Mouse (Mus musculus) T-helper 17 cell (primary cell): ENCODE data around the gene Olfr391-ps.

Experiments used
- in situ Hi-C, 2 experiments: fragments of 300-600 bp; cut with MboI, MseI; formaldehyde crosslinking; loops; 1 replicate in 1 of 2; 2 replicates in 1 of 2; pipeline ENCODE4 v1.15.1; 2025; ENCODE audit warnings: high pct_unique_total_duplicates in 2 of 2

The Olfr391-ps gene

DNA sequence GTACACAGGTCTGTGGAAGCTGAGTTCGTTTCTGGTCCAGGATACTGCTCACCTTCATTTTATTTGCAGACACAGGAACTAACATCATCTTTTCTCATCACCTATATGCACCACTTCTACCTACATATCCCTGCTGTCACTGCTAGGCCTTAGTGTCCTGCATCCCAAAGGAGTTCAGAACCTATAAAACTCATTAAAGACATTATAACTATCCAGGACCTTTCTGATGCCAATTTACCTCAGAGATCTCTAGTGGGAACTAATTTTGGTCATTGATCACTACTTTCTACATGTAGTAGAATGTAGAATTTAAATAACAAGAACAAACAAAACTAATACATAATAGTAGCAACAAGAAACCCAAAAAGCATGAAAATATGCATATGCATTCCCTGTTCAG, at the start of gene Olfr391-ps:
Olfr391-ps (minus strand) TSS at position 101 of the 400 bp plus-strand sequence.
- in situ Hi-C loops = loop anchor here in 1 of 2 experiments (25.0 kb wide), 1 partner anchor 891 kb away; no protein-coding TSS in a partner anchor

DNA sequence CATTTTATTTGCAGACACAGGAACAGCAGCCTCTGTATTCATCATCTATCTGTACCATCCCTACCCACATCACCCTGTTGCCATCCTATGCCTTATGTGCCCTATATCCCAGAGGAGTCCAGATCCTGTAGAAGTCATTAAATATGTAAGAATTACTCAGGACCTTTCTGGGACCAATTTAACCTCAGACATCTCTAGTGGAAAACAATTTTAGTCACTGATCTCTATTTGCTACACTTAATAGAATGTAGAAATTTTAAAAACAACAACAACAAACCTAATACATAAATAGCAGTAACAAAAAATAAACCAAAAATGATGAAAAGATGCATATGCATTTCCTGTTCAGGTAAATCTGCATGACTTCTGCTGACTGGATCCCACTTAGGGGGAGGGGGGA, 48.5 kb upstream of the Olfr391-ps start, which contains the start of gene Olfr393:
Olfr393 (minus strand) TSS at position 101 of the 400 bp plus-strand sequence.
- in situ Hi-C loops = no loop called here

DNA sequence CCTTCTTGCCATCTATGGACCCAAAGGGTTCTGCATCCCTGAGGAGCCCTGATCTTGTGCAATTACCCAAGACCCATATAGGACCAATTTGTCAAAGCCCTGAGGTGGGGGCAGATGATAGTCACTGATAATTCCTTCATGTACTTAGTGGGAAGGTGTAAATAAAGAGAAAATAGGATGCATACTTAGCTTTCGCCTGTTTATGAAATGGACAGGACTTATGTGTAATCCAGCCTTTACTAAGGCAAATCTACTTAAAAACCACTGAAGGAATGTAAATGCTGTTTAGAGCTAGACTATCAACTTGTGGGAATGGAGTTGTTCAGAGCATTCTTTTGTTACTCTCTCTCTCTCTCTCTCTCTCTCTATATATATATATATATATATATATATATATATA, 14.1 kb upstream of the Olfr391-ps start, which contains the start of gene Olfr392:
Olfr392 (minus strand) TSS at position 101 of the 400 bp plus-strand sequence.
- in situ Hi-C loops = loop anchor here in 1 of 2 experiments (25.0 kb wide), 1 partner anchor 905 kb away; no protein-coding TSS in a partner anchor

DNA sequence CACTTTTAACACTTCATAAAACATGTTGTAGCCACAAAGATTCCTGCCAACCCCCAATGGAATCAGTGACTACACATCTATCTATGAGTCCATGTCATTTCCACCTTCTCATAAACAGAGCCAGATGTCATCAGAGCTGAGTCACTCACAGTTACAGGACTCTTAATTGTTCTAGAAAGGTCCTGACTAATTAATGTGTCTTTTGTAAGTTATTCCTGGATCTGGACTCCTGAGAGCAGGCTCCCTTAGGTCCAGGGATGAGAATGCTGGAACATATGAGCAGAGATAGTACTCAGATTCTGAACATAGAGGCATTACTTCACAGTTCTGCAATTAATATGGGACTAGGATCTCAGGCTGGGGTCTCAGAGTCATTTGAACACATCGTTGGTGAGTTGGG, 20.2 kb downstream of the Olfr391-ps start, which contains the start of gene Olfr390:
Olfr390 (plus strand) TSS at position 301 of the 400 bp plus-strand sequence.
- in situ Hi-C loops = no loop called here

DNA sequence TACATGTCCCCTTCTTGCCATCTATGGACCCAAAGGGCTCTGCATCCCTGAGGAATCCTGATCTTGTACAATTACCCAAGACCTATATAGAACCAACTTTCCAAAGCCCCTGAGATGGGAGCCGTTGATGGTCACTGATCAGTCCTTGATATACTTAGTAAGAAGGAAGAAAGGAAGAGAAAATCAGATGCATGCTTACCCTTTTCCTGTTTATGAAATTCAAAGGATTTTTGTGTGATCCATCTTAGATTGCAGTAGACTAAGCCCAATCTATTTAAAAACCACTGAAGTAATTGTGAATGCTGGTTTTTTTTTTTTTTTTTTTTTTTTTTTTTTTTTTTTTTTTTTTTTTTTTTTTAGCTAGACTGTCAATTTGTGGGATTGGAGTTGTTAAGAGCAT, 22.2 kb downstream of the Olfr391-ps start, which contains the start of gene Olfr389:
Olfr389 (minus strand) TSS at position 101 of the 400 bp plus-strand sequence.
- in situ Hi-C loops = no loop called here

DNA sequence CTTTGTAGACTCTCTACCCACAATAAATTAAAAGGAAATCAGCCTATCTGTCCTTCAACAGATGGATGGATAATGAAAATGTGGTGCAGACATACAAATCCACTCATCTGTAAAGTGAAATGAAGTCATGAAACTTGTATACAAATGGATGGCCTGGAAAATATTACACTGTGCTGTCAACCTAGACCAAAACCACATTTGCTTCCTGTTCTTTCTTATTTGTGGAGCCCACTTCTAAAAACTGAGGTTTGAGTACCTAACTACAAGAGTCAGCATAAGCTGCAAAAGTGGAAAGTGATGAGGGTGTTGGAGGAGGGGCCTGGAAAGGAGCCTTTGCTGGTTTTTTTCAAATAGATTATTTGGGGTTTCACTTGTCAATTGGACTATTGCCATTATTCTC, 43.7 kb downstream of the Olfr391-ps start:
- in situ Hi-C loops = no loop called here
